In the genomic region with DNA sequence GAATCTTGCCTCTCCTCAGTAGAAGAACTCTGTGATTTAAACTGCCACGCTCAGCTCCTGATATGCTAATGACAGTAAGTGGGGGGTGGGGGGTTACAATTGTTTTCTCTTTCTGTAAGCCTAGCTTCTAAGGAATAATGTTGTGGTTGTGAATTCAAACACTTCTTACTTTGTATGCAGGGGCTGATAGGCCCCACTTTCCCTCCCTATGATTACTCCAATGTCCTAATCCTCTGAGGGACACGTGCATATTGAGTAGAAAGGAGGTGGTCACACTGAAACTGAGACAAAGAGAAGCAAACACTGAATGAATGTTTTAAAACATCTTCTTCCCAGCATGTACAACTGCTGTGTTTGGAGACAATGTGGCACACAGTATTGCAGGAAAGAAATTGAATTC, we compare ENCODE assay signal across 28 mouse cellular contexts.
"Had no signal": no experiment of that assay in that cellular context is flagged by ENCODE, and none has a peak within 500 bp of the region (broad histone marks: within the 10 kb centered on the region; RNA-seq: fewer than 3 reads in every experiment).

No protein-coding gene starts in this region.

- H3K9me3 ChIP-seq: embryonic facial prominence, embryonic 10.5 days; embryonic facial prominence, embryonic 12.5 days; embryonic facial prominence, embryonic 13.5 days; embryonic facial prominence, embryonic 15.5 days; forebrain, embryonic 10.5 days; forebrain, embryonic 12.5 days; forebrain, embryonic 13.5 days; forebrain, embryonic 15.5 days had no signal

- H3K27me3 ChIP-seq: embryonic facial prominence, embryonic 12.5 days; embryonic facial prominence, embryonic 13.5 days; embryonic facial prominence, embryonic 15.5 days; forebrain, embryonic 12.5 days; forebrain, embryonic 13.5 days; forebrain, embryonic 15.5 days had no signal

- H3K4me3 ChIP-seq: embryonic facial prominence, embryonic 10.5 days; embryonic facial prominence, embryonic 12.5 days; embryonic facial prominence, embryonic 13.5 days; embryonic facial prominence, embryonic 15.5 days; erythroblast, embryonic 14.5 days; forebrain, embryonic 10.5 days; forebrain, embryonic 12.5 days; forebrain, embryonic 13.5 days; forebrain, embryonic 15.5 days; gastrocnemius, adult 2 months had no signal

- ATAC-seq: forebrain, embryonic 13.5 days; forebrain, embryonic 14.5 days; forebrain, embryonic 15.5 days; forebrain, embryonic 16.5 days; forebrain, postnatal 0 days had no signal

- H3K4me2 ChIP-seq: embryonic facial prominence, embryonic 12.5 days; embryonic facial prominence, embryonic 13.5 days; embryonic facial prominence, embryonic 15.5 days; forebrain, embryonic 12.5 days; forebrain, embryonic 13.5 days; forebrain, embryonic 15.5 days had no signal

- H3K36me3 ChIP-seq: embryonic facial prominence, embryonic 10.5 days; embryonic facial prominence, embryonic 12.5 days; embryonic facial prominence, embryonic 13.5 days; embryonic facial prominence, embryonic 15.5 days; forebrain, embryonic 10.5 days; forebrain, embryonic 12.5 days; forebrain, embryonic 15.5 days had no signal

- H3K9ac ChIP-seq: embryonic facial prominence, embryonic 12.5 days; embryonic facial prominence, embryonic 13.5 days; embryonic facial prominence, embryonic 15.5 days; forebrain, embryonic 12.5 days; forebrain, embryonic 13.5 days; forebrain, embryonic 15.5 days; forebrain, postnatal 0 days had no signal

- H3K4me1 ChIP-seq: embryonic facial prominence, embryonic 10.5 days; embryonic facial prominence, embryonic 12.5 days; embryonic facial prominence, embryonic 13.5 days; embryonic facial prominence, embryonic 15.5 days; forebrain, embryonic 15.5 days had no signal

- DNase-seq: cerebellum, adult 2 months; cerebellum, adult 8-10 months; cerebellum, adult 9-10 months; cerebellum, adult 9-11 months; cerebellum, postnatal 10 days; cerebellum, postnatal 14 days; cerebellum, postnatal 25 days; cerebellum, postnatal 36 days; embryo, embryonic 11 days; forebrain, postnatal 0 days; gastrocnemius, adult 2 months; gastrocnemius, postnatal 10 days; gastrocnemius, postnatal 14 days; gastrocnemius, postnatal 25 days; gastrocnemius, postnatal 36 days; heart, adult 11 months; heart, adult 18-20 months had no signal

- H3K27ac ChIP-seq: embryonic facial prominence, embryonic 10.5 days; embryonic facial prominence, embryonic 12.5 days; embryonic facial prominence, embryonic 13.5 days; embryonic facial prominence, embryonic 15.5 days; forebrain, embryonic 10.5 days; forebrain, embryonic 12.5 days; forebrain, embryonic 13.5 days; forebrain, embryonic 15.5 days; gastrocnemius, adult 2 months had no signal
